Mouse (Mus musculus) liver, adult (tissue): ENCODE measurements around the gene Atf5.

Experiments used
- GATA4 ChIP-seq: IDR thresholded peaks from 2 replicates; pipeline ENCODE4 v1.6.1; 2014; ENCODE audit warnings: mild to moderate bottlenecking, low read length; ENCODE audit not compliant: insufficient replicate concordance

The Atf5 gene

GRCm38 (mm10) chr7:44852259-44853027, 36.0 kb upstream of the Atf5 start:
- no peak for TF ChIP-seq GATA4

- TF ChIP-seq GATA4 = no peak
Measured at GRCm38 (mm10) chr7:44851625-44852234, 35.3 kb upstream of the Atf5 start.

DNA sequence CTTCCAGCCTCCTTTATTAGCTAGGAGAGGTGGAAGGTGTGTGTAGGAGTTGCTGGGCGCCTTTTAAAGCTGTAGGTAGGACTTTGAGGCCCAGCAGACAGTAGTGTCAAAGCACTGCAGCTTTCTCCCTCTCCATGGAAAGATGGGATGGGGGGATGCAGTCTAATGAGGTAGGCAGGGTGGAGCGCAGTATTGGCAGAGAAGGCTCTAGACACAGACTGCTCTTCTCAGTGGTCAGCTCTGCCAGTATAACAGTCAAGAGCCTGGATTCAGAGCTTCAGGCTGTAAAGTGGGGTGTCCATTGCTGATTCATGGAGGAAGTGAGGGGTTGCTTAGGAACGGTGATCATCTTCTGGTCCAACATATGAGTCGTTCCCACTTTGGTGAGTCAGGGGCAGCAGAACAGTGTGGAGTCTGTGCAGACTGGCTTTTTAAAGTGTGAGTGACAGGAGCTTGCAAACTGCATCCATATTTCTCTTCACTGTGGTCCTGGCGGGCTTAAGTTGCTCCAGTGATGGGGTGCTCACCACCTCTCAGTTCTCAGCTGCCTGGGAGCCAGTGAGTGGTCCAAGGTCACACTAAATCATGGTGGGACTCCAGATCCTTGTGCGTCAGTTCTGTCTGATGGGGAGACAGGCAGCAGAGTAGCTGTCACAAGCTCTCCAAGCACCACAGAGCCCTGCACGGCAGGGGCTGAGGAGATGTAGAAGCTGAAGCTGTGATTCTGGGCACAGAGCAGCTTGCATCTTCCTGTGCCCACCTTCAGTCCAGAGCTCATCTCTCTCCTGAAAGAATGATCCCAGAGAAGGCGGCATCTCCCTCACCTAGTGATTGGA, 34.5 kb upstream of the Atf5 start:
- TF ChIP-seq GATA4 = no peak

GRCm38 (mm10) chr7:44850146-44850545, 33.7 kb upstream of the Atf5 start:
- TF ChIP-seq GATA4 = no peak

- TF ChIP-seq GATA4 = peak; percentile 68; the same call in 1 of the 2 replicates
Measured at GRCm38 (mm10) chr7:44849416-44850111, 33.1 kb upstream of the Atf5 start.

- TF ChIP-seq GATA4 = peak; percentile 93; the same call in 1 of the 2 replicates
Measured at GRCm38 (mm10) chr7:44848561-44849415, 32.3 kb upstream of the Atf5 start, which contains the start of the genes Akt1s1 and Tbc1d17. Akt1s1 (plus strand) TSS chr7:44848991. Tbc1d17 (minus strand) TSS chr7:44849079.

DNA sequence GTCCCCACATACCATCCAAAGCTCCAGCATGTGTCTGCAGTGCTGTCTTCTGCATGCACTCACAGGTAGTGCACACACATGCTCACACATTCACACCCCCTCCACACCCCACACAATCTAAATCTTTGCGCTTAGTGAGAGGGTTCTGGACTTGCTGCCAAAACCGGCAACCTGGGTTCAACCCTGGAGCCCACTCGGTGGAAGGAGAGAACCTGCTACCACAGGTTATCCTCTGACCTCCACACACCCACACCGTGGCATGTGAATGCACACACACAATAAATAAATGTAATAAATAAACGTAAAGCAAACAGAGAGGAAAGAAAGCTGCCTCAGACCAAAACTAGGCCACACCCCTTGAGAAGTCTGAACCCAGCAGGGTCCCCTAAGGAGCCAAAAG, 31.3 kb upstream of the Atf5 start:
- no peak for TF ChIP-seq GATA4

- TF ChIP-seq GATA4 = no peak
Measured at GRCm38 (mm10) chr7:44846804-44847203, 30.3 kb upstream of the Atf5 start.

- TF ChIP-seq GATA4 = no peak
Measured at GRCm38 (mm10) chr7:44845006-44845405, 28.5 kb upstream of the Atf5 start.

DNA sequence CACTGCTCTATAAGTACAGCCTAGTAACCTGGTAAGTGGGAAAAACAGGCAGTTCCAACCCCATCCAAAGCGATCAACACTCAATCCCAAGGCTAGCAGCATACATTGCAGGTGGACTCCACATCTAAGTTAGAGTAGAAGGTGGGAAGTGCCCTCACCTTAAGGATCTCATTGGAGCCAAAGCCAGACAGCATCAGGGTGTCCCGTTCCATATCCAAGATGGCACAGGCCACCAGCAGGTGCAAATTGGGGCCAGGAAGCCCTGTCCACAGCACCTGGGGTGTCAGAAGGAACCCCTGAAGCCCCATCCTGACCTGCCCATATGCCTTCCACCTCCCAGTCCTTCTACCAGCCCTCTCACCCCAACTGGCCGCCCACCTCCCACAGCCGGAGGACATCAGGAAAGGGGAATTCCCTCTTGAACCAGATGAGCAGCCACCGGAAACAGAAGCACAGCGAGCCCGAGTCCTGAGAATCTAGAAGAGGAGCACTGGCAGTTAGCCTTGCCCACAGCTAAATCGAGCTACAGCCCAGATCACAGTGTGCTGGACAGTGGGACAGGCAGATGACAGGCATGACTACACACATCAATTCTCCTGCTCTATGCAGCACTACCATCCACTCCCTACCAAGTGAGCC, 25.5 kb upstream of the Atf5 start:
- TF ChIP-seq GATA4 = no peak

DNA sequence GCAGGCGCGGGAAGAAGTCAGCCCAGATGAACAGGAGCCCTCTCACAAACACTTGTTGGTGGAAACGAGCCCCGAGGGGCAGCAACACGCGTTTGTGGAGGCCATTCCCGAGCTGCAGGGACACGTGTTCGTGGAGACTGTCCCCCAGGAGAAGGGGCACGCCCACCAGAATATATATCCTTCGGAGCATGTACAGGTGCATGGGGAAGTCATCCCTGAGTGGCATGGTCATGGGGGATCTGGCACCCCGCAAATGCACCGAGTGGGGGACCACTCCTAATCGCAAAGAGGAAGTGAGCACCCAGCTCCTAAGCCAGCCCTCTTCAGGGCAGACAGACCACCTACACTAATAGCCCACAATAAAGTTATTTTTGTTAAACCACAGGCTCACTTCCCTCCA, 24.0 kb upstream of the Atf5 start:
- no peak for TF ChIP-seq GATA4

DNA sequence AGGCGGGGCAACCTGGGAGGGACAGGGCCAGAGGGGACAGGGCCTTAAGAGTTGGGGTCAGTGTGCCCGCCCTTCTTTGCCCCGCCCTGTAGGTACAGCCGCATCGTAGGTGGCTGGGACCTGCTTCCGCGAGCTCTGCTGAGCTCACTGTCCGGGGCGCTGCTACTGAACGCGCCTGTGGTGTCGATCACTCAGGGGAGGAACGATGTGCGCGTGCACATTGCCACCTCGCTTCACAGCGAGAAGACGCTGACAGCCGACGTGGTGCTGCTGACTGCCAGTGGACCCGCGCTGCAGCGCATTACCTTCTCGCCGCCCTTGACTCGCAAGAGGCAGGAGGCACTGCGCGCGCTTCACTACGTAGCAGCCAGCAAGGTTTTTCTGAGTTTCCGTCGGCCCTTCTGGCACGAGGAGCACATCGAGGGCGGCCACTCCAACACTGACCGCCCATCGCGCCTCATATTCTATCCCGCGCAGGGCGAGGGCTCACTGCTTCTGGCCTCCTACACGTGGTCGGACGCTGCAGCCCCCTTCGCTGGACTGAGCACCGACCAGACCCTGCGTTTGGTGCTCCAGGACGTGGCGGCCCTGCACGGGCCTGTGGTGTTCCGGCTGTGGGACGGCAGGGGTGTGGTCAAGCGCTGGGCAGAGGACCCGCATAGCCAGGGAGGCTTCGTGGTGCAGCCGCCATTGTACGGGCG, 23.2 kb upstream of the Atf5 start:
- no peak for TF ChIP-seq GATA4

DNA sequence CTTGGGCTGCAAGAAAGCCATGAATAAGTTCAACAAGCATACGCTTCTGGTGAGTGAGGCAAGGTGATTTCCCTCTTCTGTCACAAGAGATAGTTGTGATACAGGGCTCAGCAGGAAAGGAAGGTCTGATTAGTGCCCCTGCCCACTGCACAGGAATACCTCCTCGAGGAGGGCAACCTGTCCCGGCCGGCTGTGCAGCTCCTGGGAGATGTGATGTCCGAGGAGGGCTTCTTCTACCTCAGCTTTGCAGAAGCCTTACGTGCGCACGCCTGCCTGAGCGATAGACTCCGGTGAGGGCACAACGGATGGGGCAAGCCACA, 22.7 kb upstream of the Atf5 start:
- no peak for TF ChIP-seq GATA4
